17 mouse cellular contexts compared by ENCODE assay signal in genomic region chr5:113469231-113469630, GRCm38 (mm10). TPM values are rescaled to one million over a fixed set of nuclear protein-coding genes. Genes with fewer than 3 reads are reported as not detected.
A peak's percentile ranks its signal among the peaks of the same experiment; 100 is the strongest.
DNase-seq lines count a peak whose midpoint lies in the region; ATAC-seq and TF ChIP-seq lines count a peak whose summit lies in the region.
"Had no signal": no experiment of that assay in that cellular context is flagged by ENCODE, and none has a peak within 500 bp of the region (broad histone marks: within the 10 kb centered on the region; RNA-seq: fewer than 3 reads in every experiment).

No protein-coding gene starts in this region.

- H3ac ChIP-seq in myocyte (ENCODE audit: control insufficient read depth, insufficient read length) = no peak overlapping the region

- 91% methylated on average over 5 of the region's 5 CpGs for WGBS in kidney, postnatal 0 days
- WGBS in embryonic facial prominence, embryonic 13.5 days = 70% methylated on average over 5 of the region's 5 CpGs
- 94% methylated on average over 5 of the region's 5 CpGs for WGBS in midbrain, embryonic 16.5 days

- no peak overlapping the region for H3K27ac ChIP-seq in kidney, postnatal 0 days
- peak overlapping the region; percentile 92 for H3K27ac ChIP-seq in embryonic facial prominence, embryonic 13.5 days
- no peak overlapping the region for H3K27ac ChIP-seq in midbrain, embryonic 16.5 days (ENCODE audit: low read length)
- H3K27ac ChIP-seq: heart, adult 2 months; hindbrain, embryonic 15.5 days; liver, embryonic 14.5 days; stomach, embryonic 15.5 days had no signal

- H3K27me3 ChIP-seq in kidney, postnatal 0 days (ENCODE audit: insufficient read depth, low read length) = no peaks in the 10 kb centered on the region
- H3K27me3 ChIP-seq in embryonic facial prominence, embryonic 13.5 days = no peaks in the 10 kb centered on the region
- H3K27me3 ChIP-seq in myocyte (ENCODE audit: control insufficient read depth, insufficient read depth, insufficient read length) = peaks cover 43% of the 10 kb centered on the region
- no peaks in the 10 kb centered on the region for H3K27me3 ChIP-seq in midbrain, embryonic 16.5 days (ENCODE audit: control insufficient read depth, insufficient read depth, low read depth, low read length)
- H3K27me3 ChIP-seq: hindbrain, embryonic 15.5 days; stomach, embryonic 15.5 days had no signal

- TF ChIP-seq CTCF in kidney, postnatal 0 days (IDR thresholded peaks at IDR 0.05; ENCODE audit: low read depth) = no peak

- H3K79me2 ChIP-seq in myocyte (ENCODE audit: control insufficient read depth, insufficient read depth) = no peaks in the 10 kb centered on the region

- no peak overlapping the region for H3K4me3 ChIP-seq in kidney, postnatal 0 days (replicated peaks; ENCODE audit: low read depth, low read length)
- H3K4me3 ChIP-seq in embryonic facial prominence, embryonic 13.5 days = no peak overlapping the region
- no peak overlapping the region for H3K4me3 ChIP-seq in myocyte
- no peak overlapping the region for H3K4me3 ChIP-seq in midbrain, embryonic 16.5 days (ENCODE audit: low read depth, low read length)
- H3K4me3 ChIP-seq: heart, adult 2 months; hindbrain, embryonic 15.5 days; stomach, embryonic 15.5 days had no signal

- H3K36me3 ChIP-seq in kidney, postnatal 0 days (ENCODE audit: insufficient read depth, low read length) = no peaks in the 10 kb centered on the region
- no peaks in the 10 kb centered on the region for H3K36me3 ChIP-seq in embryonic facial prominence, embryonic 13.5 days
- H3K36me3 ChIP-seq in myocyte (ENCODE audit: control insufficient read depth, insufficient read depth) = no peaks in the 10 kb centered on the region
- no peaks in the 10 kb centered on the region for H3K36me3 ChIP-seq in midbrain, embryonic 16.5 days (ENCODE audit: control insufficient read depth, insufficient read depth, low read length)
- H3K36me3 ChIP-seq: hindbrain, embryonic 15.5 days; stomach, embryonic 15.5 days had no signal

- 0 out of 2 replicates have a peak, but pooled peaks cover 3% of the 10 kb centered on the region for H3K4me1 ChIP-seq in kidney, postnatal 0 days (replicated peaks; ENCODE audit: insufficient read depth, low read length)
- peaks cover 44% of the 10 kb centered on the region for H3K4me1 ChIP-seq in embryonic facial prominence, embryonic 13.5 days
- H3K4me1 ChIP-seq in midbrain, embryonic 16.5 days (ENCODE audit: control insufficient read depth, insufficient read depth, low read length) = peaks cover 15% of the 10 kb centered on the region

- no peak for DNase-seq in kidney, postnatal 0 days (ENCODE audit: low spot score)
- DNase-seq in kidney, postnatal 4 days = no peak
- DNase-seq in R1 (ENCODE audit: low read depth, low spot score) = peak; percentile 54
- DNase-seq in lung, postnatal 14 days = no peak
- DNase-seq: cerebellum, adult 9-10 months; gastrocnemius, postnatal 10 days; heart, adult 2 months; kidney, adult 11 months; thymus, postnatal 4 days had no signal

- H3K4me2 ChIP-seq in kidney, postnatal 0 days (ENCODE audit: low read length) = no peak overlapping the region
- peak overlapping the region; percentile 51 for H3K4me2 ChIP-seq in embryonic facial prominence, embryonic 13.5 days
- no peak overlapping the region for H3K4me2 ChIP-seq in myocyte (ENCODE audit: low read depth)
- no peak overlapping the region for H3K4me2 ChIP-seq in midbrain, embryonic 16.5 days (ENCODE audit: low read length)
- H3K4me2 ChIP-seq: hindbrain, embryonic 15.5 days; stomach, embryonic 15.5 days had no signal

- ATAC-seq in kidney, postnatal 0 days (replicated peaks; ENCODE audit: low FRiP score, low read depth) = peak; percentile 65
- ATAC-seq in embryonic facial prominence, embryonic 13.5 days (ENCODE audit: insufficient number of reproducible peaks, insufficient read depth, low FRiP score, low TSS enrichment, low read depth) = peak; percentile 76
- no peak for ATAC-seq in midbrain, embryonic 16.5 days
- ATAC-seq: activated CD4-positive, CD25-positive, alpha-beta regulatory T cell, adult 4 months; lung, postnatal 0 days had no signal

- H3K9ac ChIP-seq in kidney, postnatal 0 days (ENCODE audit: low read depth, low read length) = no peak overlapping the region
- no peak overlapping the region for H3K9ac ChIP-seq in embryonic facial prominence, embryonic 13.5 days
- H3K9ac ChIP-seq in midbrain, embryonic 16.5 days (ENCODE audit: low read depth, low read length) = no peak overlapping the region
- H3K9ac ChIP-seq: hindbrain, embryonic 15.5 days; liver, embryonic 14.5 days; stomach, embryonic 15.5 days had no signal

- no peak for TF ChIP-seq POLR2A in myocyte (IDR thresholded peaks at IDR 0.05; ENCODE audit: insufficient read length, low read depth)

- no peaks in the 10 kb centered on the region for H3K9me3 ChIP-seq in kidney, postnatal 0 days (replicated peaks; ENCODE audit: low read length)
- no peaks in the 10 kb centered on the region for H3K9me3 ChIP-seq in embryonic facial prominence, embryonic 13.5 days
- no peaks in the 10 kb centered on the region for H3K9me3 ChIP-seq in midbrain, embryonic 16.5 days (replicated peaks; ENCODE audit: control insufficient read depth, low read length, poor library complexity, severe bottlenecking)
- H3K9me3 ChIP-seq: hindbrain, embryonic 15.5 days; stomach, embryonic 15.5 days had no signal

TF ChIP-seq in myocyte, 11 proteins besides CTCF, POLR2A, EP300 and RAD21:
- TF ChIP-seq USF1 (IDR thresholded peaks at IDR 0.05; ENCODE audit: low read depth) (peak; percentile 57), POLR2AphosphoS2 (IDR thresholded peaks at IDR 0.05; ENCODE audit: insufficient read length, low read depth) (no peak)

RNA-seq across cellular contexts. Expression of gene Wscd2, which starts 20.9 kb away (rescaled TPM):
- 1.7 and 2.0 TPM in 2 replicates for polyA plus RNA-seq in kidney, postnatal 0 days (2015; fragmentation: Nextera tagmentation; extraction: Ambion mirVana)
- 12.5 and 14.6 TPM in 2 replicates for polyA plus RNA-seq in embryonic facial prominence, embryonic 13.5 days (2015; fragmentation: Nextera tagmentation; extraction: Ambion mirVana)
- not detected for polyA plus RNA-seq in myocyte (2012; fragmentation: generic; extraction: Trizol)
- polyA plus RNA-seq in midbrain, embryonic 16.5 days (2015; fragmentation: Nextera tagmentation; extraction: Ambion mirVana) = 14.4 and 16.1 TPM in 2 replicates
